Mouse (Mus musculus): ENCODE measurements at regions not wholly inside any gene's neighbourhood (a gene's known extent, or its start where the extent isn't known, plus 50 kb on each side); places are given as distances from the start of the nearest gene placed in this dataset.

DNA sequence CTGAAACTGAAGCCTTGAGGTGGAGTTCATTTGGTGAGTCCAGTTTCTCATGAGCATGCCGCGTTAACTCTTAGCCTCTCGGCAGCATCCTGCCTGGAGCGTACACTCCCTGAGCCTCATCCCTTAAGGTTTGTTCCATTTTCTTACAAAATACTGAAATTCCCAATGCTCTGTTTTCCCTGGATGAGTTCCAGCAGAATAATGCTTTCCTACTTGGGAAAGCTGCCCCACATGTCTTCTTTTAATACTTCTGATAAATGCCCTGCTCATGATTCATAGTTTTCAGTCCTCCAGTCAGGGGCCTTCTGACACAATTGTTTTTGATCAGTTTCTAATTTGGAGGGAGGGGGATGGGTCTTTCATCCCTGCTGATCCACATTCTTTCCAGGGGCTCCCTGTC is 570.7 kb downstream of the Ccdc171 start:
- TF ChIP-seq CTCF (IDR thresholded peaks at IDR 0.05; ENCODE audit: insufficient read depth, low read length) (no peak), POLR2A (IDR thresholded peaks at IDR 0.05; ENCODE audit: borderline replicate concordance, extremely low read depth, low read depth, low read length) (no peak)
